Mouse (Mus musculus) stomach, postnatal 0 days (tissue): ENCODE measurements around the gene Caln1. TPM values are rescaled to one million over a fixed set of nuclear protein-coding genes. Genes with fewer than 3 reads are reported as not detected.
"Not testable (repeated sequence)": the region's sequence is repeated elsewhere in the genome, so short reads cannot be mapped to it uniquely, and the experiment has no call there.

ENCODE experiments used
- ATAC-seq: fragments of 200-750 bp; cut with Nextera tagmentation; 2 replicates; pipeline ENCODE4 v1.8.0; 2017; ENCODE audit not compliant: low FRiP score, low TSS enrichment
- DNase-seq: peaks from one replicate; pipeline ENCODE4 v3.0.0-alpha.2; 2016; ENCODE audit warnings: low spot score
- H3K27ac ChIP-seq: fragments of 300-500 bp; sonication (generic); replicated peaks from 2 replicates; pipeline ENCODE4 v1.5.1; 2014; ENCODE audit warnings: mild to moderate bottlenecking, control low read depth
- H3K27me3 ChIP-seq: fragments of 300-500 bp; sonication (generic); 2 replicates; pipeline ENCODE4 v1.6.1; 2014; ENCODE audit warnings: low read length; ENCODE audit not compliant: control insufficient read depth, insufficient read depth
- H3K36me3 ChIP-seq: fragments of 300-500 bp; sonication (generic); 2 replicates; pipeline ENCODE4 v1.6.1; 2014; ENCODE audit warnings: low read length, mixed read lengths; ENCODE audit not compliant: control insufficient read depth, insufficient read depth
- H3K4me1 ChIP-seq: fragments of 300-500 bp; sonication (generic); replicated peaks from 2 replicates; pipeline ENCODE4 v1.6.1; 2014; ENCODE audit warnings: antibody characterized with exemption; ENCODE audit not compliant: control insufficient read depth, insufficient read depth
- H3K4me2 ChIP-seq: fragments of 300-500 bp; sonication (generic); replicated peaks from 2 replicates; pipeline ENCODE4 v1.6.1; 2014; ENCODE audit warnings: low read depth, mild to moderate bottlenecking, control low read depth, moderate library complexity
- H3K4me3 ChIP-seq: fragments of 300-500 bp; sonication (generic); 2 replicates; pipeline ENCODE4 v1.5.1; 2014; ENCODE audit warnings: low read depth, low read length, control low read depth
- H3K9ac ChIP-seq: fragments of 300-500 bp; sonication (generic); 2 replicates; pipeline ENCODE4 v1.6.1; 2014; ENCODE audit warnings: mild to moderate bottlenecking, low read length, control low read depth, mixed read lengths
- H3K9me3 ChIP-seq: fragments of 300-500 bp; sonication (generic); 2 replicates; pipeline ENCODE4 v1.6.1; 2016; ENCODE audit warnings: low read length; ENCODE audit not compliant: control insufficient read depth
- CTCF ChIP-seq: IDR thresholded peaks from 2 replicates; pipeline ENCODE4 v1.5.1; 2016; ENCODE audit warnings: antibody characterized with exemption, low read depth, mild to moderate bottlenecking, moderate library complexity
- EP300 ChIP-seq: optimal IDR thresholded peaks from 2 replicates; pipeline ENCODE3; 2016; ENCODE audit warnings: antibody characterized with exemption
- WGBS: fragments of 180-500 bp; shearing (Covaris S2); extraction: QIAGEN DNeasy Blood & Tissue Kit; methylation state at CpG from one replicate; pipeline ENCODE4 v1.1.7; 2014; 5-methylcytosine and 5-hydroxymethylcytosine counted together
- polyA plus RNA-seq: library from polyadenylated mRNA; unstranded; fragments of >200 nt; fragmentation: Nextera tagmentation; extraction: Ambion mirVana; gene quantifications from 2 replicates; pipeline ENCODE4 v1.2.1, GENCODE M21; 2015

Gene Caln1
- polyA plus RNA-seq, 1 experiment from 2014 or later = 0.11 TPM

DNA sequence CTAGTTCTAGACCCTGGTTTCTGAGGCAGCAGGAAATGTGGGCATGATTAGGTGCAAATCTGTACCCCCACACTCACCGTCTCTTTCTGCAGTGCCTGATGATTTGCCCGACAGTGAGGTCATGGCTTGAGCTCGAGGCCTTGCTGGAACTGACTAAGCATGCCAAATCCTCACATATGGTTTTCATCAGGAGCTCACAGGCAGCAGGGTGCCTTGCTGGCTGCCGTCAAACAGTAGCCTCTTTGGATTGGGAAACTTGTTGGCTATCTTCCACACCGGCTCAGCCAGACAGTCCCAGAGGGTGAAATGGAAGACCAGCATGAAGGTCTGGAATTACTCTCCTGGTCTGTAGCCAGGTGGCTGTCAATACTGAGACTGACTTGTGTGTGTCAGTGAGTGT is 254.0 kb downstream of the Caln1 start:
- no peaks in the 10 kb centered on the region for H3K9me3 ChIP-seq
- H3K4me1 ChIP-seq = no peaks in the 10 kb centered on the region
- DNase-seq = peak; percentile 31
- no peak overlapping the region for H3K4me3 ChIP-seq
- H3K4me2 ChIP-seq = no peak overlapping the region
- H3K9ac ChIP-seq = no peak overlapping the region
- peak; percentile 74; the same call in 1 of the 2 replicates for ATAC-seq
- no peaks in the 10 kb centered on the region for H3K36me3 ChIP-seq
- TF ChIP-seq CTCF (no peak), EP300 (no peak)
- WGBS = 29% methylated on average over 5 of the region's 5 CpGs
- no peaks in the 10 kb centered on the region for H3K27me3 ChIP-seq
- no peak overlapping the region for H3K27ac ChIP-seq

DNA sequence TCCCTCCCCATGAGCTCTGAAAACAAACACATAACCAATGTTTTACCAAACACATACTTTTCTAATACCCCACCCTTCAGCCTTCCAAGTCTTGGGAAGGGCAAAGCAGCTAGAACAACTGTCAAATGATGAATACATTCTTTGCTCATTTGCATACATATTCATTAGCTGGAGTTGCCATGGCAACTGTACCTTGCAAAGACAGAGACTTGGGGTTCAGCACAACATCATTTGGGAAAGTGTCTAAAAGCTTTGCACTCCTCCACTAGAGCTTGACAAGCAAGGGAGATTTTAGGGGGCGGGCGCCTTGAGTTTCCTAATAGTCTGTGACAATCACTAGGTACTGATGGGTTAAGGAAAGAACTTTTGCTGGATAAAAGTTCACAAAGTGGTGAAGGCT is 258.5 kb downstream of the Caln1 start:
- H3K4me2 ChIP-seq = no peak overlapping the region
- no peak for TF ChIP-seq CTCF

DNA sequence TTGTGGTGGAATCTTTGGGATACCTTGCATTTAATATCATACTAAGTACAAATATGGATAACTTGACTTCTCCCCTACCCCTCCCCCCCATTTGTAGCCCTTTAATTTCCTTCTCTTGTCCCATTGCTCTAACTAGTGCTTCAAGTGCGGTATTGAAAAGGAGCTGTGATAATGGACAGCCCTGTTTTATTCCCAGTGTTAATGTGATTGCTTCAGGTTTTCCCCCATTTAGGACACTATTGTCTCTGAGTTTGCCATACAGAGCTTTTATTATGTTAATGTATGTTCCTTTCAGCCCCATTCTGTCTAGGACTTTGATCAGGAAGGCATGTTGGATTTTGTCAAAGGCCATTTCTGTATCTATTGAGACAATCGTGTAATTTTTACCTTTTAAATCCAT is 266.1 kb downstream of the Caln1 start:
- Histone ChIP-seq H3K4me3 (no peak overlapping the region), H3K9me3 (no peaks in the 10 kb centered on the region), H3K27me3 (no peaks in the 10 kb centered on the region), H3K4me2 (no peak overlapping the region), H3K9ac (no peak overlapping the region), H3K27ac (no peak overlapping the region), H3K36me3 (no peaks in the 10 kb centered on the region), H3K4me1 (no peaks in the 10 kb centered on the region)
- no peak for TF ChIP-seq EP300
- no peak for TF ChIP-seq CTCF
- WGBS = 84% methylated on average over 2 of the region's 2 CpGs
- DNase-seq = no peak
- ATAC-seq = no peak

More for the DNA sequence above, 258.5 kb downstream of the Caln1 start:
- 89% methylated on average over 2 of the region's 2 CpGs for WGBS
- no peak for DNase-seq
- Histone ChIP-seq H3K27ac (no peak overlapping the region), H3K4me3 (no peak overlapping the region), H3K9me3 (no peaks in the 10 kb centered on the region), H3K27me3 (no peaks in the 10 kb centered on the region), H3K36me3 (no peaks in the 10 kb centered on the region), H3K4me1 (no peaks in the 10 kb centered on the region), H3K9ac (no peak overlapping the region)
- no peak for ATAC-seq

DNA sequence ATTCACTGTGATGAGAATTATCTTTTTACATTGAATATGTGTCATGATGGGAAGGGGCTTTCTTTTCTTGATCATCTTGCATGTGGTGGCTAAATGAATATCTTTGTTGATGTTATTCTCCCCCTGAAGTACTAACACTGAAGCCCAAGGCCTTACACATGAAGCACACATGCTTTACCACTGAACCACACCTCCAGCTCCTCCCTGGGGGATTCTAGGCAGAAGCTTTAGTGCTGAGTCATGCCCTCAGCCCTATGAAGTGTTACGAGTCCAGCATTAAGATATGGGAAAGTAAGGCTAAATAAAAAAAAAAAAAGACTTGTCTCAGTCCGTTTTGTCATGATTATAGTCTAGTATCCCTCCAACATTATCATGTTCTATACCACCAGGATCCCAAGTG is 272.6 kb downstream of the Caln1 start:
- 76% methylated on average over 2 of the region's 2 CpGs for WGBS
- no peak for TF ChIP-seq CTCF
- no peak for TF ChIP-seq EP300

DNA sequence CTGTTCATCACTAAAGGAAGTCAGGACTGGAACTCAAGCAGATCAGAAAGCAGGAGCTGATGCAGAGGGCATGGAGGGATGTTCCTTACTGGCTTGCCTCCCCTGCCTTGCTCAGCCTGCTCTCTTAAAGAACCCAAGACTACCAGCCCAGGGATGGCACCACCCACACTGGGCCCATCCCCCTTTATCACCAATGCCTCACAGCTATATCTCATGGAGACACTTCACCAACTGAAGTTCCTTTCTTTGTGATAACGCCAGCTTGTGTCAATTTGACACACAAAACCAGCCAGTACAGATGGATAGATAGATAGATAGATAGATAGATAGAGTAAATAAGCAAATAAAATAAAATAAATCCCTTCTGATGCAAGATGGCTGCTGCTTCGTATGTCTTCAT is 276.9 kb downstream of the Caln1 start:
- WGBS = 74% methylated on average over 2 of the region's 2 CpGs
- ATAC-seq, H3K4me3 ChIP-seq, H3K9me3 ChIP-seq, H3K4me1 ChIP-seq, H3K27me3 ChIP-seq, H3K27ac ChIP-seq, H3K4me2 ChIP-seq, H3K9ac ChIP-seq, H3K36me3 ChIP-seq, DNase-seq: not testable (repeated sequence)

More for the DNA sequence above, 272.6 kb downstream of the Caln1 start:
- Histone ChIP-seq H3K4me1 (no peaks in the 10 kb centered on the region), H3K9me3 (no peaks in the 10 kb centered on the region), H3K27me3 (no peaks in the 10 kb centered on the region), H3K4me2 (no peak overlapping the region), H3K36me3 (no peaks in the 10 kb centered on the region), H3K9ac (no peak overlapping the region), H3K27ac (no peak overlapping the region), H3K4me3 (no peak overlapping the region)
- no peak for DNase-seq
- no peak for ATAC-seq

DNA sequence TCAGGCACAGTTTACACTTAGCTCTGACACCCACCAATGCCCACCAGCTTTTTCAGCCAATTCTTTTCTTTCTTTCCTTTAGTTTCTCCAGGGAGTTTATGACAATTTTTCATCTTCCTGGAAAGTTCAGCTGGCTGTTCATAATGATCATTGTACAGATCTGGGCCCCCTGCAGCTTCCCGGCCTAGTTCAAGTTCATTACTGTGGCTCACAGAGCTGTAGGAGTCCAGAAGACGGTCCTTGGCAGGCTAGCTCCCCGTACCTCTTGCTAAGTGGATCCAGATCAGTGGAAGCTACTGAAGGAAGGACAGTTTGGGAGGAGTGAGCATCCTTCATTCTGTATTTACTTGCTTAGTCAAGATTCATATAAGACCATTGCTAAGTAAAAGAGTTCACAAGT is 288.9 kb downstream of the Caln1 start:
- no peaks in the 10 kb centered on the region for H3K36me3 ChIP-seq
- no peak overlapping the region for H3K9ac ChIP-seq
- DNase-seq (no peak), ATAC-seq (no peak)
- H3K4me3 ChIP-seq = no peak overlapping the region
- H3K9me3 ChIP-seq = no peaks in the 10 kb centered on the region
- no peak overlapping the region for H3K27ac ChIP-seq
- no peaks in the 10 kb centered on the region for H3K4me1 ChIP-seq
- H3K4me2 ChIP-seq = no peak overlapping the region
- H3K27me3 ChIP-seq = no peaks in the 10 kb centered on the region
- whole genome bisulfite sequencing = 79% methylated on average over 3 of the region's 3 CpGs
- no peak for TF ChIP-seq CTCF
- TF ChIP-seq EP300 = no peak
